Mouse (Mus musculus) bone marrow macrophage, adult 2 months (primary cell): ENCODE data around the gene Fgfr2.

ENCODE experiments used
- CTCF ChIP-seq: IDR thresholded peaks from 2 replicates; pipeline ENCODE4 v1.5.1; 2012; ENCODE audit warnings: low read depth, mild to moderate bottlenecking, low read length, moderate library complexity
- POLR2A ChIP-seq: IDR thresholded peaks from 2 replicates; pipeline ENCODE4 v1.6.1; 2012; ENCODE audit warnings: mild to moderate bottlenecking, low read depth, low read length, borderline replicate concordance

- TF ChIP-seq CTCF (no peak), POLR2A (no peak)
Measured at GRCm38 (mm10) chr7:132358250-132358649, 764.9 kb downstream of the Fgfr2 start.
